Mouse (Mus musculus) heart, adult 2 months (tissue): ENCODE results near the gene Dnah14.

Experiments
- CTCF ChIP-seq: fragments of 200-600 bp; IDR thresholded peaks from 2 replicates; pipeline ENCODE4 v1.8.1; 2022; ENCODE audit warnings: antibody characterized with exemption, mild to moderate bottlenecking, moderate library complexity
- EP300 ChIP-seq: fragments of 200-500 bp; IDR thresholded peaks from 2 replicates; pipeline ENCODE4 v1.6.1; 2011; ENCODE audit warnings: low read depth, low read length, control low read depth; ENCODE audit not compliant: insufficient read depth
- POLR2A ChIP-seq: fragments of 200-500 bp; IDR thresholded peaks from 2 replicates; pipeline ENCODE4 v1.6.1; 2011; ENCODE audit warnings: mild to moderate bottlenecking, low read depth, low read length, control low read depth; ENCODE audit not compliant: insufficient read depth

DNA sequence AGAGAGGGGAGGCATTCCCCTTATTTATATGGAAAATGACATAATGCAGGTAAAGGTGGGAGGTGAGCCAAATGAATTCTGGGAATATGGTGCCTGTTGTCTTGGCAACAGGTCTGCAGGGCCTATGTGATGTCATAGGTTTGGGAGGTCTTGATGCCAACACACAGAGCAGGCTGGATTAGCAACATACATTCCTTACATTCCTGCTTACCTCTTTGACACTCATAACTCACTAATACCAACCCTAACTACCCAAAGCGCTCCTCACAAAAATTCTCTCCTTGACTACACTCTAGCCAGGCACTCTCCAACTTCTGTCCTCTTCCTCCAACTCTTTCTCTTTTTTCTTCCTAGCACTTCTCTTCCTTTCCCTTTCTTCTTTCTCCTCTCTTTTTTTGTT lies 271.9 kb downstream of the Dnah14 start:
- TF ChIP-seq CTCF = no peak
- no peak for TF ChIP-seq EP300
- TF ChIP-seq POLR2A = no peak
